Mouse (Mus musculus) spleen, postnatal 0 days (tissue): Measurements from ENCODE around the gene Arnt2. TPM values are rescaled to one million over a fixed set of nuclear protein-coding genes. Genes with fewer than 3 reads are reported as not detected.

ENCODE experiments used
- polyA plus RNA-seq: library from polyadenylated mRNA; unstranded; fragments of >200 nt; fragmentation: Nextera tagmentation; extraction: Ambion mirVana; gene quantifications from 2 replicates; pipeline ENCODE4 v1.2.1, GENCODE M21; 2015

The Arnt2 gene
- 0.69 and 1.3 TPM in 2 replicates for polyA plus RNA-seq

DNA sequence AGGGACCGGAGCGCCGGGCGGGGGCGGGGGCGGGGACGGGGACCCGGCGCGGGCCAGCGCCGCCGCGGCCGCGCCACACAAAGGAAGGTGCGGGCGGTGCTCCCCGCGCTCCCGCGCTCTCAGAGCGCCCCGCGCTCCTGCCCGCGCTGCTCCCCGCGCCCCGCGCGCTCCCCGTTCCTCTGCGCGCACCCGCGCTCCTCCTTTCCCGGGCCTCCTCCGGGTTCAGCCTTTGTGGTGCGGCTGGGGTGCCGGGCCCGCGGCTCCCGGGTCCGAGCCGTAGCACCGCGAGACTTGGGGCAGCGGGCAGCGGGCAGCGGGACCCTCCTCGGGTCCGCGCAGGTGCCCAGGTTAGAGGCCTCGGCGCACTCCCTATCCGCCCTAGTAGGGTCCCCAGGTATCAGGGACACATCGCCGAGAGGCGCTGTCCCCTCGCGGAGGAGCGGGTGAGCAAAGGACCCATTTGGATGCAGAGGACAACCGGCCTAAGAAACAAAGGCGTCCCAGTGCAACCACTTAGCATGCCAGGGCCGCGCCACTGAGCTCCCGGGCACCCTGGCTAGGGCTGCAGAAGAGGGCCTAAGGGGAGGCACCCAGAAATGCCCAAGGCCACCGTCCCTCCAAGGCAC lies at the start of gene Arnt2:
Gene Arnt2, minus strand, starts transcription at position 281 of the 626 bp plus-strand sequence.

Other genes starting within 250 kb of the Arnt2 start
- 0.05 and 0.16 TPM in 2 replicates for gene Gm2115, start 118.8 kb upstream of the Arnt2 start, polyA plus RNA-seq
- 2.7 and 3.7 TPM in 2 replicates for gene Fah, start 196.5 kb upstream of the Arnt2 start, polyA plus RNA-seq